Mouse (Mus musculus) c-Kit-positive CD71-positive TER-119-positive erythroid progenitor cells, embryonic 14.5 days (primary cell): ENCODE measurements around the gene Tgfbrap1.
"Not testable (repeated sequence)": the region's sequence is repeated elsewhere in the genome, so short reads cannot be mapped to it uniquely, and the experiment has no call there.

ENCODE experiments used
- DNase-seq: peaks from one replicate; pipeline ENCODE4 v3.0.0-alpha.2; 2013; ENCODE audit warnings: low spot score

The Tgfbrap1 gene

DNA sequence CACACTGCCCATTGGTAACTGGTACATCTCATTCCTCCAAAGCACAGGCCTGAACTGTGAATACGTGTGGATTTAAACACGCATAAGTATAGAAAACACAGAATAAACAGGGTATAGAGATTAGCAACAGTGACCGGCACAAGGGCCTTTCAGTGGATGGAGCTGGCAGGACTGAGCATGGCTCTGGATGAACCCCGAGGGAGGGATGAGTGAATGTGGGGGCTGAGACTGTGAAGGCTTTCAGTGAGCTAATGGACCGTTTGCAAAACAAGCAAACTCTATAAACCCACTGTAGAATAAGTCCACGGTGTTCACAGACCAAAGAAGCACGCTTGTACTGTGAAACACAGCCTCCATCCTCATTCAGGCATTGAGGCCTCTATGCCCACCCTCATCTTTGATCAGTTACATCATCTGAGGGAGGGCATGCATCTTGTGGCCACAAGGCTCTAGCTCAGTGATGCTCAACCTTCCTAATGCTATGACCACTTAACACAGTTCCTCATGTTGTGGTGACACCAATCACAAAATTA is 83.2 kb downstream of the Tgfbrap1 start:
- DNase-seq: not testable (repeated sequence)

DNA sequence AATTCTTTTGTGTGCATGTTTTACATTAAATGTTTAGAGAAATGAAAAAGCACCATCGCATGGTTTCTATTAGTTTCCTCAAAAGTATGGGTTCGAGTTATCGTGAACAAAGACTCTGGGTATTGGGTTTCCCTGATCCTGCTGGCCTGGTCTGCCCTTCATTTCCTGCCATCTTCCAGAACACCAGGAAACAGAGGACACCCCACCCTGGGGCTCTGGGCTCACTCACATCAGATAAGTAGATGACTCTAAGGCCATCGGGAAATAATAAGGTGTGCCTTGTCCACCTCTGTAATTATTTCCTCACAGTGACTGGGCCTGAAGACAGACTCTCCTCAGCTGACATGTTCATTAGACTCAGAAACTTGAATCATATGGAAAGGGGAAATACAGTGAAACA is 88.0 kb downstream of the Tgfbrap1 start:
- DNase-seq: no peak

DNA sequence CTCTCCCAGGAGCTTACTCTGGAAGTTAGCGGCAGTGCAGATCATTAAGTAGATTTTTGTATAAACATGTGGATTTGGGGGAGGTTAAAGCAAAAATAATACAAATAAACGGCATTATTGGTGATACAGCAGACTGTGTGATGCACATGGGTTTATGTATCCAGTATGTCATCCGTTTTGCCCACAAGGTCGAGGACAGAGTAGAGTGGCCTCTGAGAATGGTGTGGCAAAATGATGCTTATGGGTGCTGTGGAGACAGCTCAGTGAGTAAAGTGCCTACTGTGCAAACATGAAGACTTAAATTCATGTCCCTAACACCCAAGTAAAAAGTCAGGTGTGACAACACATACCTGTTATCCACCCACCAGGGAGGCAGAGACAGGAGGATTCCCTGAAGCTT is 91.9 kb downstream of the Tgfbrap1 start:
- DNase-seq: no peak

DNA sequence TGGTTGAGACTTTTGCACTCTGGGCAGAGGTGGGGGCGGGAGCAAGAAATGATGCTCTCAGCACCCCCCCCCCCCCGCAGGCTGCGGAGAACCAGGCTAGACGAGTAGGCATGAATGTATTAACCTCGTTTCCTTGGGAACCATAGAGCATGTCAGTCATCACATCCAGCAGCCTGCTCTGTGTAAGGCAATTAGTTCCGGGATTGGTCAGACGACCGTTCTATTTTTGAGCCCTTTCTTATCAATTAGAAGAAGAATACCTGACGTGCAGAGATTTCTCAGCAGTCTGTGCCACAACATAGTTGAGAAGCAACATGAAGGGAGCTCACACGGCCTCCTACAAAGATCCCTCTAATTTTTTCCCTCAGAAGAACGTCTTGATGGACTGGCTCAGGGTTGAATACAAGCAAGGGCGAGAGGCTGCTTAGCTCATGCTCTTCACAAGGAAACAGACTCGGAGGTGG is 92.4 kb downstream of the Tgfbrap1 start:
- DNase-seq: no peak
